Mouse (Mus musculus) E14TG2a.4 (cell line): Measurements from ENCODE around the gene 3300002I08Rik.
"Not testable (repeated sequence)": the region's sequence is repeated elsewhere in the genome, so short reads cannot be mapped to it uniquely, and the experiment has no call there.

Experiments
- CTCF ChIP-seq: conservative IDR thresholded peaks from 2 replicates; pipeline ENCODE4 v1.5.1; 2014; ENCODE audit warnings: low read length
- NANOG ChIP-seq: IDR thresholded peaks from 2 replicates; pipeline ENCODE4 v1.6.1; 2014; ENCODE audit warnings: borderline replicate concordance, low read length, mixed read lengths
- POU5F1 ChIP-seq: IDR thresholded peaks from 2 replicates; pipeline ENCODE4 v1.6.1; 2014; ENCODE audit warnings: low read length, borderline replicate concordance

DNA sequence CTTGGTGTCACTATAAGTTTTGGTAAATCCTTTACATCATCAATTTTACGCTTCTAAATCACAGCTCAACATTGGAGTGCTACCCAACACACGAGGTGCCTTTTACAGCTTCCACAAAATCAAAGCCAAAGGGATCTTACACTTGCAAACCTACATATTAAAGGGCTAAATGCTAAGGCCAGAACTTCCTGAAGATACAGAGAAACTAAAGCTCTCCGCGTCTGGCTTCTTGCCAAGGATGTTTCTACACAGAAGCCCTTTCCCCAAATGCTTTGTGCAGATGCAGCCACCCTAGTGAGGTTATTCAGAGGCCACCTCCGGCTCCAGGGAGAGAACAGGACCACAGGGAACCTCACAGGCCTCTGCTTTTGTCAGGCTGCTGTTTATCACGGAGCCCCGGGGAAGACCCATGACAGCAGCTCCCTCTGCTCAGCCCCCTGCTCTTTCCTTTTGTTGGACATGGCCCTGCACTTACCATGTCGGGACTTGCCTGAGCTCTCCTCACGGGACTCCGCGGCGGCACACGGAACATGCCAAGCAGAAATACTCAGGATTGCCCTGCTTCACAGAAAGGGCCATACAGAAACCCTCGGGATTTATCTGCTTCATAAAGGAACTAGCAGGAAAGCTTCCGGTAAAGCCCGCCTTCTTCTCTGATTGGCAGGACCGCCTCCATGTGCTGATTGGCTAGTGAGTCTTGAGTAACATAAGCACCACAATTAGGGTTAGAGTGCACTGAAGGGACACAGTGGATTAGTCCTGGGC, at the start of gene 3300002I08Rik:
- TF ChIP-seq CTCF, POU5F1, NANOG: not testable (repeated sequence)
